Mouse (Mus musculus) CH12F3 (cell line): ENCODE results near the gene Lrtm2.

Experiments used
- in situ Hi-C: fragments of 300-500 bp; cut with MboI; formaldehyde crosslinking; loops from 2 replicates; pipeline ENCODE4 v1.14.3; 2020; ENCODE audit warnings: low sequenced_read_pairs

Lrtm2 gene

GRCm38 (mm10) chr6:119337287-119337686 is 6.7 kb upstream of the Lrtm2 start:
- in situ Hi-C loops: no loop called here

- in situ Hi-C loops: no loop called here
Measured at GRCm38 (mm10) chr6:119336124-119336523, 5.6 kb upstream of the Lrtm2 start.

GRCm38 (mm10) chr6:119333831-119334230 is 3.3 kb upstream of the Lrtm2 start:
- in situ Hi-C loops: no loop called here

DNA sequence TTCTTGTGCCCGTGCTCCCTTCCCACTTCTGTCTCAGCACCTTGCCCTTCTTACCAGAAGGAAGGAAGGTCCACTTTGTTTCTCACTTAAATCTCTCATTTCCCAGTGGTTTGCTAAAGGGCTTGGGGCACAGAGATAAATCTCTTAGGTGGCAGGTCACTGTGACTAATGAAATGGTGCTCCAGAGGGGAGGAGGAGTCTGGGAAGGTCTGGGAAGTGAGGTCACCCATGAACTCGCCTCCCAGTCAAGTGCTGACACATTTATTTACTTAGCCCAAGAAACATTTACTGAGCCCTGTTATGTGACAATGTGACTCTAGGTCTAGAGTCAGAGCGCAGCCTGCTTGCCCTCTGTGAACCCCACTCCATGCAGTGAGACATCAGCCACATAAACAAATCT is 2.6 kb upstream of the Lrtm2 start:
- in situ Hi-C loops: no loop called here

GRCm38 (mm10) chr6:119332111-119332510 is 1.5 kb upstream of the Lrtm2 start:
- in situ Hi-C loops: no loop called here

DNA sequence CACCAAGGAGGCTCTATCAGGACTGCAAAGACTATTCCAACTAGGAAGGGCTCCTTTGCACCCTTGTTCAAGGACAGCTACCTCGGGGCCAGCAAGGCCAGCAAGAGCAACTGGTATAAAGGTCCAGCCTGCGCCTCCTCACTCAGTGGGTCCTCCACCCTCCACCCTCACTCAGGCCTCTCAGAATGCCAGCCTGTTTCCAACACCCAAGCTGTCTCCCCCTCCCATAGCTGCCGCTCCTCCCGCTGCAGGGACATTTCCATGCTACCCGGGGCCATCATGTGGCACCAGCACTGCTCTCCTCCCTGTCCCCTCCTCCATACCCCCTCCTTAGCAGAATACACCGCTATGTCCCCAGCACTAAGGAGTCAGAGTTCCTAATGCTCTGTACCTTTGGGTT is 630 bp downstream of the Lrtm2 start:
- in situ Hi-C loops: no loop called here

DNA sequence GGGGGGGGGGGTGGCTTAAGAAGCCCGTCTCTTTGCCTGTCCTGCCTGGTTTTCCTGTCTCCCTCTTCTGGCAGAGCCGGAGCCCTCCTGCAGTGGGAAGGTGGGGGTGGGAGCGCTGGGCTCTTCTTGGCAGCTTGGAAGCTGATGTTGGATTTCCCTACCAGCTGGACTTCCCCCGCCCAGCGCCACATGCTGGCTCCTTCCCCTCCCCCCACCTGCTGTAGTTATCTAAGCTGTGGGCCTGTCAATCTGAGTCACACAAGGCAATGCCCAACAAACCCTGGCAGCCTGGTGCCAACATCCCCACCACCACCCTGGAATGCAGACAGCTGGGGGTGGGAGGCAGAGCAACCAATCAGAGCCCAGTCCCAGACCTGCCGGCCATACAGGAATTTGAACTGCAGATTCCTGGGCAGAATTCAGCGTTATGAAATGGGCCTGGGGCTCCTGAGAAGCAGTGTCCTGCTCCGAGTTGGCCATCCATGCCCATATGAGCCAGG is 1.3 kb downstream of the Lrtm2 start:
- in situ Hi-C loops: no loop called here

DNA sequence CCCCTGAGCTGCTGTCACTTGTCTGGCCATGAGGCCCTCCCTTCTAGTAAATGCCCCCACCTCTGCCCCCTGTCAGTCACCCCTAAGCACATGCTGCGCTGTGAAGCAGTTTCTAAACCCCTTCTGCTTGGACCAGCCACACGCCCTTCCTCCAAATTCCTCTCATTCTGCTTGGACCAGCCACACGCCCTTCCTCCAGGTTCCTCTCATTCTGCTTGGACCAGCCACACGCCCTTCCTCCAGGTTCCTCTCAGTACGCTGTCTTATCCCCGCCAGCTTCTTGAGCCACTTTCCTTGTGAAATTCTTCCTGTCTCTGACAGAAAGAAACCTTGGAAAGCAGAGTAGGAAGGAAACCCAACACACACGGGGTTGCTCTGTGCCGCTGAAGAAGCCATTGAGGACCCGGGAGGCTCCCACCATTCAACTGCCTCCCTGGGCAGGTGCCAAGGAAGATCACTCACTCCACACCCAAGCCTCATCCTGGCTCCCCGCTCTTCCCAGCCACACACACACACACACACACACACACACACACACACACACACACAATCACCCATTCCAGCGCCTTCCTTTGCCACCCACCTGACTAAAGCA is 1.9 kb downstream of the Lrtm2 start:
- in situ Hi-C loops: no loop called here

GRCm38 (mm10) chr6:119326541-119326940 is 4.0 kb downstream of the Lrtm2 start:
- in situ Hi-C loops: no loop called here

DNA sequence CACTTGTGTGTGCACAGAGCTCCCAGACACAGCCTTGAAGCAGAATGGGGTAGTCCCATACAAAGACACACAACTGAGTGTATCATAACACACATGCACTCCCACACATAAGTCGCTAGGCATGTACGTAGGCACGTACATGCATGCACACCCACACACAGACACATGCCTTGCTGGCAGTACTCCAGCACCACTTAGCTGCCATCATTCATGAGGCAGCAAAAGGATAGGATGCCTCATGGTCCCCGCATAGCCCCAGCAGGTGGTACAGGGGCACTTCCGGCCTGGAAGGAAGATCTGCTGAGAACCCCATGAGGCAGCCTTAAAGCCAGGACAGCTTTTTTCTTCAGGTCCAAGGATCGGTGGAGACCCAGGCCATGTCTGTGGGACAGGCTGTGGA is 4.6 kb downstream of the Lrtm2 start:
- in situ Hi-C loops: no loop called here

GRCm38 (mm10) chr6:119324776-119325175 is 5.8 kb downstream of the Lrtm2 start:
- in situ Hi-C loops: no loop called here

GRCm38 (mm10) chr6:119321752-119322151 is 8.8 kb downstream of the Lrtm2 start:
- in situ Hi-C loops: no loop called here

DNA sequence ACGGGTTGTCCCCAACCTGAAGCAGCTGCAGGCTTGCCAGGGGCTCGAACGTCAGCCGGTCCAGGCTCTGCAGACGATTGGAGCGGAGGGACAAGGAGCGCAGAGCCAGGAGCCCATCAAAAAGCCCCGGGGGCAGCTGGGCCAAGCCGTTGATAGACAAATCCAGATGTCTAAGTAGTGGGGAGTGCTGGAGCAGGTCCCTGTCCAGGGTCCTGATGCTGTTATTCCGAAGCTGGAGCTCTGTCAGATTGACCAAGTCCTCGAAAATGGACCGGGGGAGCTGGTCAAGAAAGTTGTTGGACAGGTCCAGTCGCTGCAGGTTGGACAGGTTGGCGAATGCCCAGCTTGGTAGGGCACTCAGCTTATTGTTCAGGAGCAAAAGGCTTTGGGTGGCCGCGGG is 10.1 kb downstream of the Lrtm2 start:
- in situ Hi-C loops: no loop called here

- in situ Hi-C loops: no loop called here
Measured at GRCm38 (mm10) chr6:119319358-119319757, 11.2 kb downstream of the Lrtm2 start.

DNA sequence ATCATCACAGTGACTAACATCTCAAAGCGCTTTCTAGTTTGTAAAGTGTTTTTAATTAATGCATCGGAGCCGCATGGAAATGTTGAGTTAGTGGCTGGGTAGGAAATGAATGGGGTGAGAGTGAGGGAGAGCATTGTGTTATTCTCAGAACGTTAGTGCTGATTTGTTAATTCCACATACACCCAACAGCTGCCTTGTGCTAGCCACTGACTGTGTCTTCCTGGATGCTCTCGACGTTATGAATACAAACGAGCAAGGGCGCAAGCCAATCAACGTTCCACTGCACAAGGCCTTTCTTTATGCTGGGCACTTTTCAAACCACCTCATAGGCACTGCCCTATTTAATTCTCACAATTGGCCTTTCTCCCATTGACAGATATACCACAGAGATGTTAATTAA is 11.8 kb downstream of the Lrtm2 start:
- in situ Hi-C loops: no loop called here

- in situ Hi-C loops: no loop called here
Measured at GRCm38 (mm10) chr6:119314751-119315476, 15.7 kb downstream of the Lrtm2 start.

DNA sequence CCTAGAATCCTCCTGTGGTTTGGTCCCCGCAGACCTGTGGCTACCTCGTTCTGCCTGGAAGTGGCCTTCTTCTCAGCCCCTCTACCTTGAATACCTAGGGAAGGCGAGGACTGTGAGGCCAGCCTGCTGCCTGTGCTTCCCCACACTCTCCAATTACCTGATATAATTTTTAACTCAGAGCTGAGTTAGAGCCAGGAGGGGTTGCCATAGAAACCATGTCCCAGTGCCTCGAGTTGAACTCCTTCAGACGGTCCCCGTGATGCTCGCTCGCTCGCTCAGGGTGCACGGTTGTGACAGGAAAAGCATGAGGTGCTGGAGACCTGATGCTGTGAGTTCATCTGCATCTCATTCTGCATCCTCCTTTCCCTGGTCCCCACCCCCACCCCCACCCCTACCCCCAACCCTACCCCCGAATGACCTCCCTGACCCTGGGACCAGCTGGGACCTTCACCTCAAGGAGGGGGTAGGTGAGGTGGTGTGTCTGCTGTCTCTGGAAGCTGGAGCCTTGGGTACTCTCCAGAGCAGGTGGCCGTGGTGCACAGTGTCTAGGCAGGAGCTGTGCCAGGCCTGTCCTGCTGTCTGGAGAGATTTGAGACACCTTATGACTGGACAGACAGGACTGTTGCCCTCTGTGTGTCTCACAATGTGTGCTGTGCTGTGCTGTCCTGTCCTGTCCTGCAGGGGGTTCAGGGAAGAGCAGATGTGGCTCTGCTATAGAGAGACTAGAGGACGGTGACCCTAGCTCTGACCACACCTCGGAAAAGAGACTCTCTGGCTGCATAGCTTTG is 16.8 kb downstream of the Lrtm2 start:
- in situ Hi-C loops: no loop called here

- in situ Hi-C loops: no loop called here
Measured at GRCm38 (mm10) chr6:119313096-119313495, 17.5 kb downstream of the Lrtm2 start.

GRCm38 (mm10) chr6:119312381-119312780 is 18.2 kb downstream of the Lrtm2 start:
- in situ Hi-C loops: no loop called here

GRCm38 (mm10) chr6:119310176-119310575 is 20.4 kb downstream of the Lrtm2 start:
- in situ Hi-C loops: no loop called here

GRCm38 (mm10) chr6:119307867-119308413 is 22.6 kb downstream of the Lrtm2 start:
- in situ Hi-C loops: no loop called here
